Mouse (Mus musculus) lung, postnatal 0 days (tissue): ENCODE measurements around the gene Morc1. TPM values are rescaled to one million over a fixed set of nuclear protein-coding genes. Genes with fewer than 3 reads are reported as not detected.

Experiments used
- ATAC-seq: fragments of 200-750 bp; cut with Nextera tagmentation; 2 replicates; pipeline ENCODE4 v1.8.0; 2017; ENCODE audit warnings: moderate library complexity
- DNase-seq: peaks from one replicate; pipeline ENCODE4 v3.0.0-alpha.2; 2016; ENCODE audit warnings: low spot score
- H3K27ac ChIP-seq: fragments of 300-500 bp; sonication (generic); 2 replicates; pipeline ENCODE4 v1.5.1; 2014; ENCODE audit warnings: antibody characterized with exemption, mild to moderate bottlenecking, low read length, mixed read lengths
- H3K27me3 ChIP-seq: fragments of 300-500 bp; sonication (generic); replicated peaks from 2 replicates; pipeline ENCODE4 v1.6.1; 2014; ENCODE audit warnings: low read length, mixed read lengths; ENCODE audit not compliant: insufficient read depth
- H3K36me3 ChIP-seq: fragments of 300-500 bp; sonication (generic); 2 replicates; pipeline ENCODE4 v1.6.1; 2014; ENCODE audit warnings: low read length, mixed read lengths; ENCODE audit not compliant: insufficient read depth
- H3K4me1 ChIP-seq: fragments of 300-500 bp; sonication (generic); 2 replicates; pipeline ENCODE4 v1.6.1; 2014; ENCODE audit warnings: antibody characterized with exemption, low read depth, low read length, mixed read lengths; ENCODE audit not compliant: insufficient read depth
- H3K4me2 ChIP-seq: fragments of 300-500 bp; sonication (generic); replicated peaks from 2 replicates; pipeline ENCODE4 v1.6.1; 2014; ENCODE audit warnings: low read depth, mild to moderate bottlenecking, low read length, moderate library complexity, mixed read lengths
- H3K4me3 ChIP-seq: fragments of 300-500 bp; sonication (generic); 2 replicates; pipeline ENCODE4 v1.5.1; 2014; ENCODE audit warnings: low read depth, low read length
- H3K9ac ChIP-seq: fragments of 300-500 bp; sonication (generic); replicated peaks from 2 replicates; pipeline ENCODE4 v1.6.1; 2014; ENCODE audit warnings: low read depth, mild to moderate bottlenecking
- H3K9me3 ChIP-seq: fragments of 300-500 bp; sonication (generic); 2 replicates; pipeline ENCODE4 v1.6.1; 2016; ENCODE audit warnings: low read length, mixed read lengths
- CTCF ChIP-seq: IDR thresholded peaks from 2 replicates; pipeline ENCODE4 v1.5.1; 2016; ENCODE audit warnings: antibody characterized with exemption, mild to moderate bottlenecking
- EP300 ChIP-seq: IDR thresholded peaks from 2 replicates; pipeline ENCODE4 v1.6.1; 2016; ENCODE audit warnings: antibody characterized with exemption, mild to moderate bottlenecking, control low read depth
- WGBS: fragments of 180-500 bp; shearing (Covaris S2); extraction: QIAGEN DNeasy Blood & Tissue Kit; methylation state at CpG from one replicate; pipeline ENCODE4 v1.1.7; 2014; 5-methylcytosine and 5-hydroxymethylcytosine counted together
- polyA plus RNA-seq: library from polyadenylated mRNA; unstranded; fragments of >200 nt; fragmentation: Nextera tagmentation; extraction: Ambion mirVana; gene quantifications from 2 replicates; pipeline ENCODE4 v1.2.1, GENCODE M21; 2015

Morc1 gene
- polyA plus RNA-seq, 1 experiment from 2014 or later = 0.91 TPM

DNA sequence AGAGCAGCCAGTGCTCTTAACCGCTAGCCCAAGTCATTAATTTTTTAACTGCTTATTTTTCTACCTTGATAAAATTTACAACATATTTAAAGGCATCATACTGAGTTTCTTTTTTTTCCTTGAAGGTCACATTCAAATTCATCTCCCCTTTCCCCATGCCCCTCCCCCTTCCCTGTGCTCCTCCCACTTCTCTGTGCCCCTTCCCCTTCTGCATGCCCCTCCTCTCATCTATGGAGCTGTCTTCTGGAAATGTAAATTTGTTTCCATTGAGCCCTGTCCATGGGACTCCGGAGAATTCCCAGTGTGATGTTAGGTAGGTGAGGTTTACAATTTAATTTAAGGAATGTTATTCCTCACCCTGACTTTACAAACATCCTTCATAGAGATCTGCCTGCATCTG, 180.4 kb downstream of the Morc1 start:
- WGBS = 84% methylated on average over 2 of the region's 2 CpGs
- H3K4me3 ChIP-seq = no peak overlapping the region
- H3K27me3 ChIP-seq = no peaks in the 10 kb centered on the region
- TF ChIP-seq CTCF (no peak), EP300 (no peak)
- H3K27ac ChIP-seq = no peak overlapping the region
- ATAC-seq (no peak), DNase-seq (no peak)
- H3K9ac ChIP-seq = no peak overlapping the region
- H3K9me3 ChIP-seq = no peaks in the 10 kb centered on the region
- no peaks in the 10 kb centered on the region for H3K36me3 ChIP-seq
- no peak overlapping the region for H3K4me2 ChIP-seq
- H3K4me1 ChIP-seq = no peaks in the 10 kb centered on the region

DNA sequence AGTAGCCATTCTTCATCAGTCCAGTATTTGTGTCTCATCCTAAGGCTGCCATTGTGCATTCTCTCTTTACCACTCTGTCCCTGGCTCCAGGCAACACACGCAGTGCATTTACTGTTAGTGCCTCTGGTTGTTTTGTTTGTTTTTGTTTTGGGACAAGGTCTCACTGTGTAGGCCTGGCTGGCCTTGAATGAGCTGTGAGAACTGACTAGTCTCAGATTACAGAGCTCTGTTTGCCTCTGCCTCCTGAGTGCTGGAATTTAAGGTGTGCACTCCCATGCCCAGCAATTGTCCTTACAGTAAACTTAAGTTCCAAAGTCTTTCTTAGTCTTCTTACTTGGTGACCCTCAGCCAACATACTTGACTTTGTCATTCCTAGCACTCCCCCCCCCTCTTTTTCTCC, 182.7 kb downstream of the Morc1 start:
- DNase-seq (no peak), ATAC-seq (0 out of 2 replicates have a peak, but pooled peaks have one; percentile 19)
- Histone ChIP-seq H3K27me3 (no peaks in the 10 kb centered on the region), H3K27ac (no peak overlapping the region), H3K4me3 (no peak overlapping the region), H3K9me3 (no peaks in the 10 kb centered on the region), H3K36me3 (no peaks in the 10 kb centered on the region), H3K9ac (no peak overlapping the region), H3K4me2 (no peak overlapping the region), H3K4me1 (no peaks in the 10 kb centered on the region)
- TF ChIP-seq EP300 = no peak
- TF ChIP-seq CTCF = no peak
- 37% methylated on average over 1 of the region's 1 CpGs for WGBS

DNA sequence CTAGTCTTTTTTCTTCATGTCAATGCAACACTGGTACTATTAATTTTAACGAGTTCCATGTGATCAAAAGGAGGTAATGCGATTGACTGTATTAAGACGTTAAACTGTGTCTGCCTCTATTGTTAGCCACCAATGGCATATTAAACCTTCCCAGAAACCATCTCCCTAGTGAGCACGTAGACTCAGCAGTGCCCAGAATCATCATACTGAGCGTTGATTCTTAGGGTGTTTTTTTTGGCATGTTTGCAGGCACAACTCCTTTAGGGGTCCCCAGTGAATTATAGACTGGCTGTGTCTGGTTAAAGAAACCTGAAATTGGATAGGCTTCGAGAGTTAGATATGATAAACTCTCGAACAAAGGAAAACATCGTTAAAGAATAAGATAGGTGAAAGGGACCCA, 189.5 kb downstream of the Morc1 start:
- ATAC-seq (no peak), DNase-seq (no peak)
- no peak overlapping the region for H3K27ac ChIP-seq
- H3K36me3 ChIP-seq = no peaks in the 10 kb centered on the region
- no peak overlapping the region for H3K4me2 ChIP-seq
- H3K27me3 ChIP-seq = no peaks in the 10 kb centered on the region
- H3K4me3 ChIP-seq = no peak overlapping the region
- no peaks in the 10 kb centered on the region for H3K9me3 ChIP-seq
- WGBS = 59% methylated on average over 8 of the region's 8 CpGs
- H3K4me1 ChIP-seq = no peaks in the 10 kb centered on the region
- no peak for TF ChIP-seq EP300
- no peak for TF ChIP-seq CTCF
- H3K9ac ChIP-seq = no peak overlapping the region

DNA sequence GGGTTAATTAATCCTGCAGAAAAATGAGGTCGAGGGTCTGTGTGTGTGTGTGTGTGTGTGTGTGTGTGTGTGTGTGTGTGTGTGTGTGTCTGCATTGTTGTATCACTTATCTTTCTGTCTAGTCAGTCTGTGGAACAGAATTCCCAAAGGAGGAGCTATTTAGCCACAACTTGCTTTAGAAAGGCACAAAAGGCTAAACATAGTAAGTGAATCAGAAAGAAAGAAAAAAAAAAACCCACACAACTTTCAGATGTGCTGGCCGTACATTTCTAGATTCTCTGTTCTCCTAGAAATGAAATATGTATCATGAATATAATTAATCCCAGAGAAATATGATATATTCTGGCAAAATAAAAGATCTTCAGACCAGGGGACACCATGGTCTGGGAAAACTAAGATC, 190.0 kb downstream of the Morc1 start:
- H3K9ac ChIP-seq = no peak overlapping the region
- no peak overlapping the region for H3K27ac ChIP-seq
- DNase-seq (no peak), ATAC-seq (no peak)
- no peaks in the 10 kb centered on the region for H3K36me3 ChIP-seq
- no peaks in the 10 kb centered on the region for H3K27me3 ChIP-seq
- TF ChIP-seq CTCF (no peak), EP300 (no peak)
- H3K4me1 ChIP-seq = no peaks in the 10 kb centered on the region
- H3K4me2 ChIP-seq = no peak overlapping the region
- 25% methylated on average over 2 of the region's 2 CpGs for WGBS
- no peaks in the 10 kb centered on the region for H3K9me3 ChIP-seq
- H3K4me3 ChIP-seq = no peak overlapping the region

DNA sequence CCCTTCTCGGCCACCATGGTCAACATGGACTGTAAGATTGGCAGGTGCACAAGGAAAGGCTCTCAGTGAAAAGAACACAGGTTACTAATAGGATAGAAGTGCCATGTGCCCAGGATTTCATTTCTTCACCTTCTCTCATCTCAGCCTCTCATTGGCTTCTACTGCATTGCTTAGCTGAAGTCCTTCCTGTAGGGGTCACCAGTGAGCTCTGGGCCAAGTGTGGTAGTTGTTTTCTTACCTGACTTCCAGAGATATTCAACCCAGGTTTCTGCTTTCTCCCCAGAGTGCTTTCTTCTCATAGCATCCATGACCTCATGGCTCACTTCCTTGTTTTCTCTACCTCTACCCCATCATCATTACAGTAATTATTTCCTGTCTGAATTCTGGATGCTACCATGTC, 192.4 kb downstream of the Morc1 start:
- TF ChIP-seq EP300 = no peak
- TF ChIP-seq CTCF = peak; percentile 68
- no peak for ATAC-seq

DNA sequence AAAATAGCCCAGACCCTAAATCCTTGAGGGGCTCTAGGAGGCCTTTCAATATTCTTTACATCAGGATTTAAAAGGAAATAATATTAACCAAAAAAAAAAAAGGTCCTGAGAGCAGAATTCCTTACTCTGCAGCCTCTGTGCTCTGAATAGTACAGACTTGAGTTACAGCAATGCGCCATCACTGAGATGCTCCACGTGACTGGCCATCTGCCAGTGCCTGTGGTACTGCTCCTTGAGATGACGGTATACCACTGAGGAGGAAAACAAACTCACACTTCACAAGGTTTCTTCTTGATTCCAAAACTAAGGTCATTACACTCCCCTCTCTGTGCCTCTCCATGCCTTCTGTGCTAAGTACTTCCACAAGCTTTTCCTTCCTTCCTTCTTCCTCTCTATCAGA, 195.1 kb downstream of the Morc1 start:
- no peaks in the 10 kb centered on the region for H3K27me3 ChIP-seq
- WGBS = 51% methylated on average over 3 of the region's 3 CpGs
- H3K4me1 ChIP-seq = no peaks in the 10 kb centered on the region
- no peak overlapping the region for H3K9ac ChIP-seq
- no peak overlapping the region for H3K4me3 ChIP-seq
- ATAC-seq (no peak), DNase-seq (no peak)
- H3K9me3 ChIP-seq = no peaks in the 10 kb centered on the region
- H3K36me3 ChIP-seq = no peaks in the 10 kb centered on the region
- TF ChIP-seq EP300 = no peak
- TF ChIP-seq CTCF = no peak
- H3K27ac ChIP-seq = no peak overlapping the region
- H3K4me2 ChIP-seq = no peak overlapping the region

More for the DNA sequence above, 192.4 kb downstream of the Morc1 start:
- Histone ChIP-seq H3K9me3 (no peaks in the 10 kb centered on the region), H3K4me1 (no peaks in the 10 kb centered on the region), H3K4me3 (no peak overlapping the region), H3K27ac (no peak overlapping the region), H3K36me3 (no peaks in the 10 kb centered on the region), H3K27me3 (no peaks in the 10 kb centered on the region), H3K9ac (no peak overlapping the region), H3K4me2 (no peak overlapping the region)
- DNase-seq = peak; percentile 19
- WGBS = 62% methylated on average over 1 of the region's 1 CpGs

DNA sequence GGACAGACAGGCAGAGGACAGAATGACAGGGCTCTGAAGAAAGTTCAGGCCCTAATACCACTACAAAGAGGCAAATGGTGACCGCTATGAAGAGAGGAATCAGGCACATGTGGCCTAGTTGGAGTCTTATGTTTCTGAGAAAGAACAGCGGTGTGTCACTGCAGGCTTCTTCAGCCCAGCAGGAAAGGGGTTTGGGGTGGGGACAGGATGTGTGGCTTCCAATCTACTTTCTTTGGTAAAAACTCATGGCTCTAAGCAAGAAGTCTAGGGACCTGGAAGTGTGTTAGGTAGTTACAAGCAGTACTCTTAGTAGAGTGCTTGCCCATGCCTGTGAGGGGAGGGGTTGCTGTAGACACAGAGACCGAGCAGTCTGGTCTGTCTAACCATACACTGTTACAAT, 196.3 kb downstream of the Morc1 start:
- Histone ChIP-seq H3K4me3 (no peak overlapping the region), H3K9me3 (no peaks in the 10 kb centered on the region), H3K36me3 (no peaks in the 10 kb centered on the region), H3K4me2 (no peak overlapping the region), H3K9ac (no peak overlapping the region), H3K4me1 (no peaks in the 10 kb centered on the region), H3K27me3 (no peaks in the 10 kb centered on the region), H3K27ac (no peak overlapping the region)
- TF ChIP-seq EP300 (no peak), CTCF (no peak)
- WGBS = 84% methylated on average over 3 of the region's 3 CpGs
- DNase-seq (no peak), ATAC-seq (no peak)
